Mouse (Mus musculus) 3134 (cell line): Measurements from ENCODE around the gene Tbl1xr1.

Source experiments
- DNase-seq: peaks from one replicate; pipeline ENCODE4 v3.0.0-alpha.2; 2011; ENCODE audit warnings: low spot score; ENCODE audit not compliant: insufficient read length; ENCODE audit errors: extremely low read depth

Tbl1xr1 gene

GRCm38 (mm10) chr3:22089825-22090224 lies 13.4 kb downstream of the Tbl1xr1 start:
- DNase-seq = no peak

- DNase-seq = no peak
Observed at GRCm38 (mm10) chr3:22090431-22091265, 14.2 kb downstream of the Tbl1xr1 start.

GRCm38 (mm10) chr3:22091266-22091550 lies 14.8 kb downstream of the Tbl1xr1 start:
- DNase-seq = no peak

- DNase-seq = no peak
Observed at GRCm38 (mm10) chr3:22091681-22092080, 15.2 kb downstream of the Tbl1xr1 start.

GRCm38 (mm10) chr3:22092784-22093183 lies 16.3 kb downstream of the Tbl1xr1 start:
- DNase-seq = no peak

GRCm38 (mm10) chr3:22103986-22104515 lies 27.6 kb downstream of the Tbl1xr1 start:
- no peak for DNase-seq

- no peak for DNase-seq
Observed at GRCm38 (mm10) chr3:22105471-22105870, 29.0 kb downstream of the Tbl1xr1 start.

GRCm38 (mm10) chr3:22108013-22108412 lies 31.6 kb downstream of the Tbl1xr1 start:
- DNase-seq = no peak

- DNase-seq = no peak
Observed at GRCm38 (mm10) chr3:22109651-22110050, 33.2 kb downstream of the Tbl1xr1 start.

- no peak for DNase-seq
Observed at GRCm38 (mm10) chr3:22113773-22114172, 37.3 kb downstream of the Tbl1xr1 start.

- DNase-seq = no peak
Observed at GRCm38 (mm10) chr3:22115221-22115620, 38.8 kb downstream of the Tbl1xr1 start.

- DNase-seq = no peak
Observed at GRCm38 (mm10) chr3:22115678-22116077, 39.2 kb downstream of the Tbl1xr1 start.

GRCm38 (mm10) chr3:22116188-22116587 lies 39.7 kb downstream of the Tbl1xr1 start:
- no peak for DNase-seq

- no peak for DNase-seq
Observed at GRCm38 (mm10) chr3:22121741-22122140, 45.3 kb downstream of the Tbl1xr1 start.

- no peak for DNase-seq
Observed at GRCm38 (mm10) chr3:22123145-22123544, 46.7 kb downstream of the Tbl1xr1 start.

- no peak for DNase-seq
Observed at GRCm38 (mm10) chr3:22126251-22126826, 49.9 kb downstream of the Tbl1xr1 start.

- no peak for DNase-seq
Observed at GRCm38 (mm10) chr3:22131277-22131676, 54.8 kb downstream of the Tbl1xr1 start.

GRCm38 (mm10) chr3:22133626-22134025 lies 57.2 kb downstream of the Tbl1xr1 start:
- no peak for DNase-seq

GRCm38 (mm10) chr3:22137793-22138579 lies 61.5 kb downstream of the Tbl1xr1 start:
- no peak for DNase-seq

- no peak for DNase-seq
Observed at GRCm38 (mm10) chr3:22138580-22139099, 62.2 kb downstream of the Tbl1xr1 start.

GRCm38 (mm10) chr3:22140111-22140658 lies 63.7 kb downstream of the Tbl1xr1 start:
- DNase-seq = no peak
